Mouse (Mus musculus): ENCODE data around the gene Cdk5r2.
"Not testable (repeated sequence)": the region's sequence is repeated elsewhere in the genome, so short reads cannot be mapped to it uniquely, and the experiment has no call there.

Cdk5r2 gene

DNA sequence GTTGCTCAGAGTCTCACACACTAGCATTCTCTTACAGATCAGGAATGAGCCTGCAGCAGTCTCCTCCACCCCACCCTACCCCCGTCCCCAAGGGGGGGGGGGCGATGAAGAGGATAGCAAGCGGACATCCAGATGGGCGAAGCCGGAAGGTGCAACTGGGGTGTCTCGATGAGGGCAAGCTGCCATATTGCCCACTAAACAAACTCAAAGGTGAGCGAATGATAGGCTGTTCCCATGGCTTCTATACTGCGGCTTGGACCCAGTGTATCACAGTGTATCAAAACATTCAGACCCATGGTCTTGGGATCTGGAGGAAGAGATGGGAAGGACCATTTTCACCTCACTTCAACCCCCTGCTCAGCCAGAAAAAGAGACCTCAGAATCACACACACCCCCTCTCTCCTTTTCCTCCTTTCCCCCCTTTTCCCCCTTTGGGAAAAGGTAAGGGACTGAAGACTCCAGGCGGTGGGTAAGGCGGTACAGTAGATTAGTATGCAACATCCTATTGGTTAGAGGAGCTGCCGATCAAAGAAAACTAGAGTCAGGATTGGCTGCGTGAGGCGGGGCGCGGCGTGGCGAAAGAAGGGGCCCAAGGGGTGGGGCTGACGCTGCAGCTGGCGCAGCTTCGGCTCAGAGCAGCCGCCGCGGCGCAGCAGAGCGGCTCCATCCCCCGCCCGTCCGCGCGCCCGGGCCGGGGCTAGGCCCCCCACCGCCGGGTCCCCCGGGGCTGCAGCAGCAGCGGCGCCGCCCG is at the start of gene Cdk5r2:
Cdk5r2 (plus strand) TSS at position 629 of the 751 bp plus-strand sequence.
- DNase-seq (ENCODE audit: low spot score) = peak; percentile 81

DNA sequence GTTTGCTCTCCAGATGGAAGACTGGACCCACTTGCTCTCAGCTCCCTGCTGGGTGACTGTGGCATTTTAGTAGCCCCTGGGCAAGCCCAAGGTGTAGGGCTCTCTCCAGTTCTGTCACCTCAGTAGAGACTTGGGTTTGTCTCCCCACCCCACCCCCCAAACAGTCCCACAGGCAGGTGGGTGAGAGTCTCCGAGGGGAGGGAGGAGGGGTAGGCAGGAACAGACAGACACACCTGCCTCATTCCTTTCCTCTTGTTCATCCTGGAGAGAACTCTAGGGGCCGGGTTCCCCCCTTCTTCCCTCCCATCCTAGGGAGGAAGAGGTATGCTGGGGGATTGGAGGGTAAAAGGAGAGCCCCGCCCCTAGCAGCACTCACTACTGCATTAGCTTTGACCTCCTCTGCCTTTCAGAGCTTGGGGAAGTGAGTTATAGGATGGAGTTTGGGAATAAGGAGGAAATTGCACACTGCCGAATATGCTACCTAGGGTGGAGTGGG is 49.3 kb upstream of the Cdk5r2 start:
- no peak for DNase-seq (ENCODE audit: low spot score)

DNA sequence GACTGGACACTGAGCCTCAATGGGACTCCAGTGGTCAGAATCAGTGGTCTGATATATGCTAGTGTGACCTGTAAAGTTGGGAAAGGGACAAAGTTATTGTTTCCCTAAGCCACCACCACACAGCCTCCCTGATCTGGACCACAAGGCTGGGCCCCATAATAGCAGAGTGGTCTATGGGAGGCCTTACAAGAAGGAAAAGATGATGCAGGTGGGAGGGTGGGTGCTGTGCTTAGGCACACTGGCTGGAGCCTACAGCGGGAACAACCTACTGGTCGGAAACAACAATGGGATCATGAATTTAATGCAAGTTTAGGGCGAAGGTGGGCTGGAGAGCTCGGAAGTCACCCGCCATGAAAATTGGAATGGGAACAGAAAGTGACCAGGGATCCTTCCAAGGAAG is 48.9 kb upstream of the Cdk5r2 start:
- DNase-seq (ENCODE audit: low spot score) = no peak

DNA sequence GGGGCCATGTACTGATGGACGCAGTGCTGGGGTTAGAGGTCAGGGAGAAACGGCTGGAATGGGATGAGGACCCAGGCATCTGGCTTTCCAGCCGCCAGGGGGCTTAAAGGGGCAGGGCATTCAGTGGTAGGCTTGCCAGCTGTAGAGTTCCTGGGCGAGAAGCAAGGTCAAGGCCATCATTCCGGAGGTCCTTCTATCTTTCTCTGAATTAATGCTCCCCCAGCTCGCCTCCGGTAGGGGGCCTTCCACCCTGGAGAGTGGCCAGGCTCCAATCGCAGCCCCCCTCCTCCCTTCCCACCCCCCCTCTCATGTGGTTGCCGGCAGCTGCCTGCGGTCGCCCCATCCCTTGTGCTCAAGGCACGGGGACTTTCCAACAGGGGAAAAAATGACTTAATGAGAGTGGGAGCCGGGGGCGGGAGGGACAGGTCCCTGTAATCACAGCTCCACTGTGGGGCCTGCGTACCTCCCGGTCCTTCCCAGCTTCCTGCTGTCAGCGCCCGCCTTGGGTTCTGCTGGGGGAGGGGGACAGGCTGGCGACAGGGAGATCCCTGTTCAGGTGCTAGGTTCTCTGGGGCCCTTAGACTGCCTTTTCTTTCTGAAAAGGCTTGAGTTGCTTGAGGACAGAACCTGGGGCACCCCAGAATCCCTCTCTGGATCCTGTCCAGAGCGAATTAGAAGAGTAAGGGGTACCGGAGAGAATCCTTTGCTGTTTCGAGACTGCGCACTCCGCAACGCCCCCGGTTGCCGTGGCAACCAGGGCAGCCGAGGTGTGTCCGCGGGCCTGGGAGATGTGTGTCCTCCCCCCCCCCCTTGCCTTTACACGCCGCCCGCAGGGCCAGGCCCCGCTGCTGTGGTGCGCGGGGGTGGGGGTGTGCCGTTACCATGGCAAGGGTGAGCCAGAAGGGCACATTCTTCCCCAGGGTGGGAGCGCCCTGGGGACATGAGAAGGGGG is 48.1 kb upstream of the Cdk5r2 start:
- DNase-seq (ENCODE audit: low spot score) = no peak

DNA sequence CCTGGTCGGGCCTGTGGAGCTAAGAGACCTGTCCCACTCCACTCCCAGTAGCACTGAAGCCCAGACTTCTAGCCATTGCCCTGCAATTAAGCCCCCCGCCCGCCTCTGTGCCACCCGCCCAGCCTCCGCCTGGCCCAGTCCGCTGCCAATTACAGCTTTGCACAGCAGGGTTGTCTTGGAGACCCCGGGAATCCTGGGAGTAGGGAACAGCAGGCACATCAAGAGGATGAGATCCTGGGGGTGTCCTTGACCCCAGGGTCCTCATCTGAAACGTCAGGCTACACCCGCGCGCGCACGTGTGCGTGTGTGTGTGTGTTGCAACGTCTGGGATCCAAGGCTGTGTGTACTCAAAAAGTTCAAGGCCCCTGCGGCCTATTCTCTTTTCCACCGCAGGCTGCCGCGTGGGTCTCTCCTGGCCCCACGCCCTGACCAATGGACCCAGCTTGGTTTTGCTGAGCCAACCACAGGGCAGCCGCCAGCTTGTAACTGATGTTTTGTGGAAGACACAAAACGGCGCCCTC is 47.1 kb upstream of the Cdk5r2 start:
- DNase-seq (ENCODE audit: low spot score) = no peak

DNA sequence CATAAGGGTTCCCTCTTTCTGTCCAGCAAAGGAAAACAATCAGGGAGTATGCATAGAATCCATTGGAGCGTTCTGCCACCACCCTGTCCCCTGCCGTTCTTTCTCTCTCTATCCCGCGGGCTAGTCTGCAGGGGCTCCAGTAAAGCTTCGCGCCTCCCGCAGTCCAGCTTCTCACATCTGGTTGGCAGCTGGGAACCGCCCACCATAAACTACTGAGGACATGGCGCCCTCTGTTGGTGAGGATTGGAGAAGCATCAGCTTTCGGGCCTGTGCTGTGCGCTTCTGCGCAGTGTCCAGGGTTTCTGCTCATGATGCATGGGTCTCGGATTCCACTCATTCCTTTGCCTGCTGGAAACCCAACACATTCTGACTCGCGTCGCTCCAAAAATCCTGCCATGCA is 46.7 kb upstream of the Cdk5r2 start:
- peak; percentile 90 for DNase-seq (ENCODE audit: low spot score)

DNA sequence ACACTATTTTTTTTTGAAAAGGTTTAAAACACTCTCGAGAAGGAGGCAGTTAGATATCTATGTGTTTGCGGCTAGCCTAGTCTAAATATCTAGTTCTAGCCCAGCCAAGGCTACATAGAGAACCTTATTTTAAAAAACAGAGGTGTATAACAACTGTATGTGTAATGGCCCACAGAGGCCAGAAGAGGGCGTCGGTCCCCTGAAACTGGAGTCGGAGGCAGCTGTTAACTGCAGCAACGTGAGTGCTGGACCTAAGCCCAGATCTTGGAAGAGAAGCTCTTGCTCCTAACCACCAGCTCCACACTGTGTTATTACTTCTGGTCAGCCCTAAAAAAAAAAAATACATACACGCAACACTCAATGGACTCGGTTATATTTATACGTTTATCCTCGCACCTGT is 45.7 kb upstream of the Cdk5r2 start:
- no peak for DNase-seq (ENCODE audit: low spot score)

DNA sequence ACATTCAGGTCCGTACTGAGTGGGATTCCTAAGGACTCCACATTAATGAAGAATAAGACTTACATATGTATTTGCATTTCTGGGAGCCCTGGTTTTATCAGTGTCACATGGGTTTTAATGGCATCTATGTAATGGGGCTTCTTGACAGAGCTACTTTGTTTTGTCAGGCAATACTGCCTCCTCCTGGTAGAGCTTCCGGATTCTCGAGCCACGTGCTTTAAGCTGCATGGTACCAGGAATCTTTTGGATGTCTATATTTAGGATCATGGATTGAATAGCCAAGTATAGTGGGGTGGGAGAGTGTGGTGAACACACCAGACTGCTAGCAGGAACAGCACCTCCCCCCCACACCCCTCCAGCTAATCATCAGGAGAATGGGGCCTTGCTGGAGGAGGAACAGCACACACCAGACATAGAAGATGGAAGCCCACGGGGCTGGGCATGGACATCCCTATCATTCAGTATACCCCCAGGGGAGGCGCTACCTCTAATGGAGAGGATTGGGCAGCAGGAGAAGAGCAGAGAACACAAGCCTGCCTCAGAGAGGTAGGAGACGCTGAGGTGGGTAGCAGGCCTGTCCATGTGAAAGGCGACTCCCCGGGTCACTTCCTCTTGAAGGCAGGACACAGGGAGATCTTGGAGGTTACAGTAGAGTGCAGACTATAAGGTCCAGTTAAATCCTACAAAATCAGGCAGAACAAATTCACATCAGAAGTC is 39.6 kb upstream of the Cdk5r2 start:
- no peak for DNase-seq (ENCODE audit: low spot score)

DNA sequence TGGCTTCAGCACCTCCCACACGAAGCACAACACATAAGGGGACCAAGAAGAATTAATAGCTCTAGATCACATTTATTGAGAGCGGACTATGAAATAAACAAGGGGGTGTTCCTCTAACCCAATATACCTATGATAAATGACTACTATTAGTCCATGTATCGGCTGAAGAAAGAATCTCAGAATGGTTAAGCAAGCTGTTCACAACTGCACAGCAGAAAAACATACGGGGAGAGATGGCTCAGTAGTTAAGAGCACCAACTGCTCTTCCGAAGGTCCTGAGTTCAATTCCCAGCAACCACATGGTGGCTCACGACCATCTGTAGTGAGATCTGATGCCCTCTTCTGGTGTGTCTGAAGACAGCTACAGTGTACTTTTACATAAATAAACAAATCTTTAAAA is 38.8 kb upstream of the Cdk5r2 start:
- not testable (repeated sequence) for DNase-seq (ENCODE audit: low spot score)

DNA sequence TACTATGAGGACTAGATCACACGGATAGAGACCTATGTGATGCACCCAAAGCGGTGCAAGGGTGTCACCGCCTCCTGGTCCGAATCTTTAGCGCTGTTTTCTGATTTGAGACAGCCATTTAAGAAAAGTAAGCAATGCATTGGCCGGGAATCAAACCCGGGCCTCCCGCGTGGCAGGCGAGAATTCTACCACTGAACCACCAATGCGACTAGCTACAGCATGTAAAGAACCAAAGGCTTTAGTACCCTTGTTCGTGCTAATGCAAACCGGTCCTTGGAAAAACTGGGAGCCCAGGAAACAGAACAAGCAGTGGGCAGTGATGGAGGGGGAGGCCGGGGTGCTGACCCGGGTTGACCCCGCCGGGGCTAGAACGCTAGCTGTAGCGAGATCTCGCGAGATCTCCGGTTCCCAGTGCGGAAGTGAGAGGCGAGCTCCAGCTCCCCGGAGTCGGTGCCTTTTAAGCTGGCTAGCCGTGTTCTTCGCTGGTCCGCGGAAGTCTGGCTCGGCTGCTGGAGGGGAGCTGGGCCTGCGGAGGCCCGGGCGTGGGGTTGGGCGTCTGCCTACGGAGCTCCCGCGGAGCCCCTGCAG is 38.0 kb upstream of the Cdk5r2 start:
- peak; percentile 92 for DNase-seq (ENCODE audit: low spot score)

DNA sequence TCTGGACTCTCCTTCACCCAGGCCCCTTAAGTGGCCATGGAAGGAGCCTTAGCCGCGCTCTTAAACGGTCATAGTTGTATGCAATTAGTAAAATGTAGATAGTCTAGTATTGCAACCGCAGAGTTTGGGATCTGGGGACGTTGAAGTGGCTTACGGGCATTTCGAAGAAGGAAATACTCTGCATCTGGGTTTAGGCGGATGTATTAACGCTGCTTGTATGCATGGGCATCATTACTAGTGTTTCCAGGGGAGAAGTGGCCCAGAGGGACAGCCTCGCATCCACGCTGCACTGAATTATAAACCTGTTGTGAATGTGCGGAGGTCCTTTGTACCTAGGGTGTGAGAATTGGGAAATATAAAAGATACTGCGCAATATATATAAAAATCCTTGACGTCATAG is 37.5 kb upstream of the Cdk5r2 start:
- DNase-seq (ENCODE audit: low spot score) = no peak

DNA sequence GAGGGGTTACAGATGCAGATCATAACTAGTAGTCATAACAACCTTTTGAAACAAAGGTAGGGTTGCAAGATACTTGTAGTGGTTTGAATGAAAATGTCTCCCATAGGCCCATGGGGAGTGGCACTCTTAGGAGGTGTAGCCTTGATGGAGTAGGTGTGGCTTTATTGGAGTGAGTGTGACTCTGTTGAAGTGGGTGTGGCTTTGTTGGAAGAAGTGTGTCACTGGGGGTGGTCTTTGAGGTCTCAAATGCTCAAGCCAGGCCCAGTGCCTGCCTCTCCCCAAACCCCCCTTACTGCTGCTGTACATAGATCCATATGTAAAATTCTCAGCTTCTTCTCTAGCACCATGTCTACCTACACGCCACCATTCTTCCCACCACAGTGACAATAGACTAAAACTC is 36.2 kb upstream of the Cdk5r2 start:
- DNase-seq (ENCODE audit: low spot score) = no peak

DNA sequence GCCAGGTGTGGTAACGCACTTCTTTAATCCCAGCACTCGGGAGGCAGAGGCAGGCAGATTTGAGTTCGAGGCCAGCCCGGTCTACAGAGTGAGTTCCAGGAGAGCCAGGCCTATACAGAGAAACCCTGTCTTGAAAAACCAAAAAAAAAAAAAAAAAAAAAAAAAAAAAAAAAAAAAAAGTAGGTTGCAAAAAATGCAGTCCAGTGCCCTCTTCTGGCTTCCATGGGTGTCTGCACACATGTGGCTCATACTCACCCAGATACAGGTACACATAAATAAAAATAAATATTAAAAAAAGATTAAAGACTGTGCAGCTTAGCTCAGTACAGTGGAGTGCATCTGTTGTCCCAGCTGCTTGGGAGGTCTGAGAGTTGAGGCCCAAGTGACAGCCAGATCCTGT is 31.1 kb upstream of the Cdk5r2 start:
- DNase-seq (ENCODE audit: low spot score) = not testable (repeated sequence)

DNA sequence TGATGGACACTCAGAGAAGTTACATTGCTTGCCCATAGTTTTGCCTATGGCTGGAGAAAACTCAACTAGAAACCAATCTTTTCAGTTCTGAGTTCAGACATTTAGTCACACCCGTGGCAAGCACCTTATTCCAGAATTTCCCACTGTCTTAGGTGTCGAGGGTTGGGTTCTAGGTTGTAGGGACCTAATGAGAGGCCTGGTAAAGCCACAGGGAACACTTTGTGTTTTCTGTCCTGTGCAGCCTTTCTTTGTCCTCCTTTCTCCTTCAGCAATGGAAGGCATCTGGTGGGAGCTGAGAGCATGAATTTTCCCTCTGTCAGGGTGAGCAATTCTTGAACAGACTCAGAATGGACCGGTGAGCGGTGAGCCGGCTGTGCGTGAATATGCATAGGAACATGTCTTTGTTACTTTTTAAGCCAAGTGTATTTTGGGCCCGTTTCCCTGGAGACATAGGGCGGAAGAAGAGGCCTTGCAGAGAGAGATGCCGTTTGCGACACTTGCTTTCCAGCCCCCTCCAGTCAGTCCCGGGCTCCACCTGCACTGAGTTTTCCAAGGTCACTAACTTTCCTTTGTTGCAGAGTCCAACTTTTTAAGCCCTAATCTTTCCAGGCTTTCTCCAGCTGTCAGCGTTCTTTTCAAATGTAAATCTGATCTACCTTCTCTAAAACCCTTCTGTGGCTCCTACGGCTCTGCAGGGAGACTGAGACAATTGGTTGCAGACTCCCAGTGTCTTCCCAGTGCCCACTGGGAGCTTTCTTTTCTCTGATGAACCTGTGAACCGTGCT is 30.0 kb upstream of the Cdk5r2 start:
- no peak for DNase-seq (ENCODE audit: low spot score)

DNA sequence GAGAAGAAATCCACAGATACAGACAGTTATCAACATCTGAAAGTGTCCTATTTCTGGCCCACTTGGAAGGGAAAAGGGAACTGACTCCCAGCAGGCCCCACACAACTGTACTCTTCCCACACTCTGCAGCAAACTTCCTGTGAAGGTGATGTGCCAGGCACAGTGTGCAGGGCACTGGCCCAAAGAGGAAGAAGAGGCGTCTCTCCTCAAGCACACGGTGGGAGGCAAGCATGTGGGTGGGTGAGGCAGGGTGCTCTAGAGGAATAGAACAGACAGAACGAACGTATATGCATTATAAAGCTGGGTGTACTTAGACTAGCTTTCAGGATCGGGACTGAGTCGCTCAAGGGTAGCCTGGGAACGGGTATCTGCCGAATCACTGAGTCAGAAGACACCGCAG is 24.7 kb upstream of the Cdk5r2 start:
- DNase-seq (ENCODE audit: low spot score) = no peak

DNA sequence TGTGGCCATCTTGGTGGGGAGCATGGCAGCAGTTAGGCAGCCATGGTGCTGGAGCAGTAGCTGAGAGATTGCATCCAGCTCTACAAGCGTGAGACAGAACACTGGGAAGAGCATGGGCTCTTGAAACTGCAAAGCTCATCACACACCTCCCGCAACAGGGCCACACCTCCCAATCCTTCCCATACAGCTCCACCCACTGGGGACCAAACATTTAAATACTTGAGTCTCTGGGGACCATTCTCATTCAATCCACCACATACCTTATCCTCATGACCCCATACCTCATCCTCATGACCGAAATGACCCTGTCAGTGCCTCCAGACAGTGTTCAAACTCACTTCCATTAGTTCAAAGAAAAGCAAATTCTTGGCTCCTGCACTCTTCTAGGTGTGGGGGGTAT is 21.5 kb upstream of the Cdk5r2 start:
- DNase-seq (ENCODE audit: low spot score) = no peak

DNA sequence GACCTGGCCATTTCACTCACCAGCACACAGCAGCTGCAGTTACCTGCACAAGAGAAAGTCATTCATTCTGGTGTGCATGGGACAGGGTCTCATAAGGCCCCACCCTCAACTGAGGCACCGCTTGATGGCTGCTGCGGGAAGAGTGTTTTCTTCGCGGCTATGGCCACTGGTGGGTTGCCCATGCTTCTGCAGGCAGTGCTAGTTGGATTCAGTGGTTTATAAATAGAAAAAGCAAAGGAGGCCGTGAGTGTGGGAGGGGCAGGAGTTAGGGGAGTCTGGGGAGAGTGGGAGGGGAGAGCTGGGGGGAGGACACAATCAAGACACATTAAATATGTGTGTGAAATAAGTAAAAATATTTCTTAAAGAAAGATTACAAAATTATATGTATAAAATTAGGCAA is 11.6 kb upstream of the Cdk5r2 start:
- no peak for DNase-seq (ENCODE audit: low spot score)

DNA sequence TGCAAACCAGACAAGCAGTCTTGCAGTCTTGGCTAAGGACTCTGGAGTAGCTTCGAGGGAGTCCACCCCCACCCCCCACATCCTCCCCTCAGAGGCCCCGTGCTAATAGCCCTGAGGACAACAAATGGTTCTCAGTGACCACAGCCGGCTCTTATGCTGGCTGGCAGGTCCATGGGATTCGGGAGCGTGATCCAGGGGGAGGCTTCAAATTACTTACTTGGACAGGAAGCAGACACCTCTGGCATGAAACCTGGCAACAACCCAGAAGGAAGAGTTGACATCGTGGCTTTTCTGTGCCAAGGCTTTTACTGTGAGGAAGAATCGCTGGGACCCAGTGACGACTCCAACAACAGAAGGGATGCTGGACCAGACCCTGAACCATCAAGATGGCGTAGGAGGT is 8.4 kb upstream of the Cdk5r2 start:
- DNase-seq (ENCODE audit: low spot score) = no peak

DNA sequence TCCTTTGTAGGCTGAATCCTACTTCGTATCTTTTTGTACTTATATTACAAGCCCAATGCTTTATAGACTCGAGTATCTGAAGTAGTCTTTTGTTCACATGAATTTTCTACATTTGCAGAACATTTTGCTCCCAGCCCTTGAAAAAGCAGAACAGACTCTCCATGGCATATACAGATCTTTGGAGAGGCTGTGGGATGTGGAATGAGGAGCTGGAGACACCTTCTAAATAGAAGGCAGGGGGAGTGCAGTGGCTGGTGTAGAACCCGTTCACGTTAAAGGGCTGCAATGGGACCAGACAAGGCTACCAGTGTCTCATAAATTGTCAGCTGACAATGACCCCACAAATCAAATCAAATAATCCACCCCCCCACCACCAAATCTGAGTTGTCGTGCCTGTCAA is 5.8 kb upstream of the Cdk5r2 start:
- no peak for DNase-seq (ENCODE audit: low spot score)

DNA sequence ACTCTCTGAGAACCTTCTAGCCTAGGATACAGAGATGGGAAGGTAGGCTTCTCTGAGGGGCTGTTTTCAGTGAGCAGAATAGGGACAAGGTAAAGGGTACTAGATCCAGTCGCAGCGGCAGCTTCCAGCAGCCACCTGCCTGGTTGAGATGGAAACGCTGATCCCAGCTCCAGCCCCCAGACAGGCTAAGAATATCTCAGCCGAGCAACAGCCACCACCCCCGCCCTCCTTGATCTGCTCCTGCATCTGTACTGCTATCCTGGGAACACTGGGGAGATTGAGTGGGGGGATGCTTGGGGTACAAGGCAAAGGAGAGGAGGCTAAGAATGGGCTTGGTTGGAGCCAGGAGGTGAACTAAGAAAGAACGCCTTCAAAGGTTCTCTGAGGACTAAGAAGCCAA is 4.5 kb upstream of the Cdk5r2 start:
- no peak for DNase-seq (ENCODE audit: low spot score)
